Mouse (Mus musculus) kidney, embryonic 15.5 days (tissue): ENCODE measurements at regions not wholly inside any gene's neighbourhood (a gene's known extent, or its start where the extent isn't known, plus 50 kb on each side); places are given as distances from the start of the nearest gene placed in this dataset.

Source experiments
- ATAC-seq: fragments of 200-750 bp; cut with Nextera tagmentation; replicated peaks from 2 replicates; pipeline ENCODE4 v1.8.0; 2017; ENCODE audit warnings: moderate TSS enrichment; ENCODE audit not compliant: low FRiP score
- H3K27ac ChIP-seq: fragments of 300-500 bp; sonication (generic); 2 replicates; pipeline ENCODE4 v1.5.1; 2015; ENCODE audit warnings: mild to moderate bottlenecking, inconsistent platforms
- H3K27me3 ChIP-seq: fragments of 300-500 bp; sonication (generic); 2 replicates; pipeline ENCODE4 v1.6.1; 2015; ENCODE audit warnings: inconsistent platforms
- H3K36me3 ChIP-seq: fragments of 300-500 bp; sonication (generic); 2 replicates; pipeline ENCODE4 v1.6.1; 2015; ENCODE audit warnings: inconsistent platforms
- H3K4me1 ChIP-seq: fragments of 300-500 bp; sonication (generic); 2 replicates; pipeline ENCODE4 v1.6.1; 2015; ENCODE audit warnings: inconsistent platforms
- H3K4me2 ChIP-seq: fragments of 300-500 bp; sonication (generic); 2 replicates; pipeline ENCODE4 v1.6.1; 2015; ENCODE audit warnings: moderate library complexity, mild to moderate bottlenecking, inconsistent platforms
- H3K4me3 ChIP-seq: fragments of 300-500 bp; sonication (generic); replicated peaks from 2 replicates; pipeline ENCODE4 v1.5.1; 2015; ENCODE audit warnings: mild to moderate bottlenecking, inconsistent platforms
- H3K9ac ChIP-seq: fragments of 300-500 bp; sonication (generic); 2 replicates; pipeline ENCODE4 v1.6.1; 2015; ENCODE audit warnings: mild to moderate bottlenecking, inconsistent platforms
- H3K9me3 ChIP-seq: fragments of 300-500 bp; sonication (generic); replicated peaks from 2 replicates; pipeline ENCODE4 v1.6.1; 2016; ENCODE audit warnings: inconsistent platforms
- WGBS: fragments of 180-500 bp; shearing (Covaris S2); methylation state at CpG from one replicate; pipeline ENCODE4 v1.1.7; 2015; ENCODE audit warnings: mixed read lengths; 5-methylcytosine and 5-hydroxymethylcytosine counted together

DNA sequence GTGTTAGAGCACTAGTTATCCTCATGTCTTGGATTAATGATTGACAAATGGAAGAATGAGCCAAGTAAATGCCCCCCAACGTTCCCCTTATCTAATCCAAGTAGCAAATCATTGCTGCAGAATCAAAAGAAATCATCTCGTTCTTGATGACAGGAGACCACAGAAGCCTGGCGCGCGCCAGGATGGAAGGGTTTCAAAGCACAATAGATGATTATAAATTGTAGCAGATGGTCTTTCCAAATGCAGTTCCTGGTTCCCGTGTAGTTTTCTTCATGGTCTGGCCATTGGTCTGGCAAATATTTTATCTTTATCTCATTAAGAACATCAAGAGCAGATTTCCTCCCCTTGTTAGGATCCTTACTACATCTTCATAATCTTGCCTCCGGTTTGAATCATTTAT, 721.8 kb upstream of the Auts2 start:
- Histone ChIP-seq H3K27me3 (no peaks in the 10 kb centered on the region), H3K4me3 (no peak overlapping the region), H3K9ac (no peak overlapping the region), H3K4me1 (no peaks in the 10 kb centered on the region), H3K36me3 (no peaks in the 10 kb centered on the region), H3K4me2 (no peak overlapping the region), H3K27ac (no peak overlapping the region), H3K9me3 (no peaks in the 10 kb centered on the region)
- WGBS, result 73% methylated on average over 7 of the region's 7 CpGs
- no peak for ATAC-seq

DNA sequence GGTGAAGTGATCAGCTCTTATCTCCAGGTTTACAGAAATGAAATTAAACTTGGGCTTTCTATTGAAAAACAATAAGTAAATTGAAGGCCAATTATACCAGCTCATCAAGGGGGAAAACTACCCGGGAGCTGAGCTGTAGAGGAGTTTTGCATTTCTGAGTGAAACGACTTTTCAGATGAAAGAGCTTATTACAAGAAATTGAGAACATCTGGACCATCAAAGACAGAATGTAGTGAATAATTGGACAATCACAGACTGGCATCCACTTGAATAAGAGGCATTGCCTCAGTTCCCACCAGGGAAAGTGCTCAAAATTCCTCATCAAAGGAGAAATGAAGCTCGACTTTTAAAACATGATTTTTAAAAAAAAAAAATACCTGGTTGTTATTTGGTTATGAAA, 675.7 kb upstream of the Auts2 start:
- no peaks in the 10 kb centered on the region for H3K27me3 ChIP-seq
- no peak overlapping the region for H3K4me2 ChIP-seq
- H3K4me3 ChIP-seq, result no peak overlapping the region
- no peak overlapping the region for H3K9ac ChIP-seq
- no peaks in the 10 kb centered on the region for H3K9me3 ChIP-seq
- no peaks in the 10 kb centered on the region for H3K4me1 ChIP-seq
- 65% methylated on average over 3 of the region's 3 CpGs for WGBS
- no peaks in the 10 kb centered on the region for H3K36me3 ChIP-seq
- no peak for ATAC-seq
- no peak overlapping the region for H3K27ac ChIP-seq

DNA sequence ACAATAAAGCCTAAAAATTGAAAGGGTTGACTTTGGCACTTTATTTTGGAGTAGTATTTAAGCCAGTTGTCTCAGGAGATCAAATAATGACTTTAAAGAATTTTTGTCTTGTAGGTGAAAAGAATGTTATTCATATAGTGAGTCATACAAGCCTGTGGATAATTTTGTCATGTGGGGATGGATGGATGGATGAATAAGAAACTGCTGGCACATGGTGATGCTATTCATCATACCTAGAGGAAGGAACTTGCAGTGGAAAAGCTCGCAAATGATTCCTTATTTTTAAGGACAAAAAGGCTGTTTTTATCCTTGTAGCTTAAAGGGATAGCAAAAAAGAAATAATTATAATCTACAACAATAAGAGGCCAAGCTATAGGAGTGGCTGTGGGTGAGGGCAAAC, 655.4 kb upstream of the Auts2 start:
- Histone ChIP-seq H3K4me3 (no peak overlapping the region), H3K9ac (no peak overlapping the region), H3K9me3 (no peaks in the 10 kb centered on the region), H3K27ac (no peak overlapping the region), H3K4me2 (no peak overlapping the region), H3K36me3 (no peaks in the 10 kb centered on the region), H3K27me3 (no peaks in the 10 kb centered on the region), H3K4me1 (no peaks in the 10 kb centered on the region)
- no peak for ATAC-seq
- 76% methylated on average over 1 of the region's 1 CpGs for WGBS

DNA sequence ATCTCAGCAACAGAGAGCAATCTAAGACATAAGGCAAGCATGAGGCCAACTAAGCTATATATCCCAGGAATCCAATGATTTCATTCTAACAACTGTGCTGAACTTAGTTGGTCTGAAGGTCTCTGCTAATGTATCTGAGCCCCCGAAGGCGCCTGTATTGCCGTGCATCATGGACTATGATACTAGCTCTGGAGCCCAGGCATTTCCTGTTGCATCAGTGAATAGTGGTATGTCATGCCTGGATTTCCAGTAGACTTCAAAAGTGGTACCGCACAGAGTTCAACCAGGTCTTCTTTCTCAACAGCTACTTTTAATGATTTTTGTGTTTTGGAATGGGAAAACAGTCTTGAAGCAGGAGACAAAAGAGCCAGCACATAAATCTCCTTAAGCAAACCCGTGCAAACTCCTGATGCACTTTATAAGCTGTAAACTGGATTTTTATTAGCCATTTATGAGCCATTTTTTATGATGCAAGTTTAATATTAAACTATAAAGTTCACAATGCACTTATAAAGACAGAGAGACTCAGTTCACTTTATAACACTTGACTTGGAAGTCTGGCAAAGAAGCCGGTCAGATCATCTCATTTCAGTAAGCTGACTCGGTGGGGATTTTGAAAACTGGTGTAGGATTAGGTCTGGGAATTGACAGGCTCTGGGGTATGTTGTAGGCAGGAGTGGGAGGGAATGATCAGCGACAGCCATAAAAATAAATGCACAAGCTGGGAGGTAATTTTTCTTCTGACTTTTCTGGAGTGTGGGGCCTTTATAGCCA, 646.8 kb upstream of the Auts2 start:
- Histone ChIP-seq H3K27ac (no peak overlapping the region), H3K9ac (no peak overlapping the region), H3K27me3 (no peaks in the 10 kb centered on the region), H3K9me3 (no peaks in the 10 kb centered on the region), H3K4me1 (no peaks in the 10 kb centered on the region), H3K4me2 (no peak overlapping the region), H3K4me3 (no peak overlapping the region), H3K36me3 (no peaks in the 10 kb centered on the region)
- ATAC-seq, result no peak
- 55% methylated on average over 8 of the region's 8 CpGs for WGBS

DNA sequence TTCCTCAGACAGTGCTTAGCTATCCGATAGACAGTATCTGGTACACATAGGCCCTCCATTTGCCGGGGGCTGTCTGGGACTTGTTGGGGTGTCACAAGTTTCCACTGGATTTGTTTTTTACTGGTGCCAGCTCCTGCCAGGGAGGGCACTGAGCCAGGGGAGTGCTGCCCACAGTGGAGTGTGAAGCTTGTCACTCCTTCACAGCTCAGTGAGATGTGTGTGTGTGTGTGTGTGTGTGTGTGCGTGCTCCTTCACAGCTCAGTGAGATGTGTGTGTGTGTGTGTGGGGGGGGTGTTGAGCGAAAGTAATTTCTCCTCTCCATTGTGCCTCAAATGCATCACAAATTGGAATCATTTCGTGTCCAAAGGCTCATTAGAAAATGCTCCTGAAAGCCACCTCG, 632.5 kb upstream of the Auts2 start:
- Histone ChIP-seq H3K4me3 (no peak overlapping the region), H3K4me2 (no peak overlapping the region), H3K27me3 (no peaks in the 10 kb centered on the region), H3K9me3 (no peaks in the 10 kb centered on the region), H3K4me1 (peaks cover 10% of the 10 kb centered on the region), H3K36me3 (no peaks in the 10 kb centered on the region), H3K9ac (no peak overlapping the region), H3K27ac (no peak overlapping the region)
- 88% methylated on average over 6 of the region's 6 CpGs for WGBS
- ATAC-seq, result no peak

DNA sequence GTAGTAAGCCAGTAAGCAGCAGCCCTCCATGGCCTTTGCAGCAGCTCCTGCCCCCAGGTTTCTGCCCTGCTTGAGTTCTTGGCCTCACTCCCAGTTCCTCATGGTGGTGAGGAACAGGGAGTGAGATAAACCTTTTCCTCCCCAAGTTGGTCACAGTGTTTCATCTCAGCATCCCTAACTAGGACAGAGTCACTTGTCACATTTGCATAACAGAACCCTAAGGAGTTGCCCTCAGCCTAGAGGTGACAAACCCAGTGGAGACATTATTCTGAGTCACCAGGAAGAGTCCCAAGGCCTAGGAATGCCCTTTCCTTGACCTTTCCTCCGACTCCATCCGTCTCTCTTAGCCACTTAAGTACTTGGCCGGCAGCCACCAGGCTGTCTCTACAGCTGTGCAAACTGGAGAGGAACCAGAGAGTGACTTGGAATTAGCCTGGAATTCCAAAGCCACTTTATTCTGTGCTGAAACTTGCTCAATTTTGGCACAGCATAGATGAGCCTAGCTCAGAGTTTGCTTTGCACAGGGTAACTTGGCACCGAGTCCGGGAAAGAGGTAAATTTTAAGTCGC, 630.1 kb upstream of the Auts2 start:
- Histone ChIP-seq H3K27me3 (no peaks in the 10 kb centered on the region), H3K9me3 (no peaks in the 10 kb centered on the region), H3K36me3 (no peaks in the 10 kb centered on the region), H3K9ac (no peak overlapping the region), H3K4me2 (no peak overlapping the region), H3K4me3 (no peak overlapping the region), H3K4me1 (peaks cover 10% of the 10 kb centered on the region), H3K27ac (no peak overlapping the region)
- WGBS, result 35% methylated on average over 6 of the region's 6 CpGs
- ATAC-seq, result peak; percentile 73

DNA sequence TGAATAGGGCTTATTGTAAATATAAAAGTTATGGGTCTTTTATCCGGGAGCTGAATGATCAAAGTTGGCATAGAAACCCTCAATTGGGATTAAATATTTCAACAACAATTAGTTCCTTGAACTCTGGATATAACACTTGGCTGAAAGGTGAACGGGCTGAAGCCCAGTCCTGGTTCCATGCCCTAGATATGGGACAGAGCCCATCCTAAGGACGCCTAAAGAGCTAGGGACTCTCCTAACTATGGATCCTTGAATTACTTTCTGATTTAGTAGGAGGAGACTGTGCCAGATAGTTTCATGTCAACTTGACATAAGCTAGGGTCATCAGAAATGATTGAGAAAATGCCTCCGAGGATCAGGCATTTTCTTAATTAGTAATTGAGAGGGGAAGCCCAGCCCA, 629.5 kb upstream of the Auts2 start:
- no peaks in the 10 kb centered on the region for H3K36me3 ChIP-seq
- no peak overlapping the region for H3K9ac ChIP-seq
- peaks cover 10% of the 10 kb centered on the region for H3K4me1 ChIP-seq
- no peak for ATAC-seq
- H3K4me2 ChIP-seq, result no peak overlapping the region
- H3K27ac ChIP-seq, result no peak overlapping the region
- H3K9me3 ChIP-seq, result no peaks in the 10 kb centered on the region
- no peaks in the 10 kb centered on the region for H3K27me3 ChIP-seq
- no peak overlapping the region for H3K4me3 ChIP-seq
- 85% methylated on average over 4 of the region's 4 CpGs for WGBS

DNA sequence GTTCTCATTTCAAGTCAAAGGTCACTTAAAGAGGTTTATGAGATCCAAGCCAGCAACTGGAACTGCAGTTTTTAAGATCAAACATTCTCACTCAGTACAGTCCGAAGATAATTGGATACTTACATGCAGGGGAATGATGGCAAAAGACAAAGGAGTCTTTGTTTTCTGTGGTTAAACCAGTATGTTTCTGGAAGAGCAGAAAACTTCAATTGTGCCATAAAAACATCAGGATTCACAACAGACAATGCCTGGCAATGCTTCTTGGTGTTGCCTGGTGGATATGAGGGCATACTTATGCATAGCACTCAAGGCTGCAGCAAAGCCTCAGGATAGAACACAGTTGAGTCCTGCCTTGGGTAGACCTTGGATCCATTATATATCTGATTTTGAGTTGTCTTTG, 628.1 kb upstream of the Auts2 start:
- ATAC-seq, result no peak
- Histone ChIP-seq H3K27me3 (no peaks in the 10 kb centered on the region), H3K4me1 (peaks cover 20% of the 10 kb centered on the region), H3K4me3 (no peak overlapping the region), H3K36me3 (no peaks in the 10 kb centered on the region), H3K4me2 (no peak overlapping the region), H3K27ac (no peak overlapping the region), H3K9me3 (no peaks in the 10 kb centered on the region), H3K9ac (no peak overlapping the region)
- 65% methylated on average over 1 of the region's 1 CpGs for WGBS

DNA sequence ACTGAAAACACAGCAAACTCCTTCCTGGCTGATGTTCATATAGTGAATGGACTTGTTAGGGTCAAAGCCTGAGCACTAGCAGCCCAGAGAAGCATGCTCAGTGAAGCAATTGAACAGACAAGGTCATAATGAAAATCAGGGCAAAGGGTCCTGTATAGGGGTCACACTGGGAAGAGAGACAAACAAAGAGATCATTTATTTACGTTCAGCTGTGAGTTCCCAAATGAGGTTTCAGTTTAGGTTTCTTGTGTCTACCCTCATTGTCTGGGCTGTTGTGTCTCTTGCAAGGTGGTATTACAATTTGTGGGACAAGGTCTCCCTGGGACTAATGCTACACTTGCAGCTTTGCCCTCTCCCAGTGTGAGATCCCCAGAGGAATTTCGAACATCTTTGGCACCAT, 624.4 kb upstream of the Auts2 start:
- H3K27ac ChIP-seq, result no peak overlapping the region
- 57% methylated on average over 2 of the region's 2 CpGs for WGBS
- no peak overlapping the region for H3K4me2 ChIP-seq
- no peaks in the 10 kb centered on the region for H3K36me3 ChIP-seq
- no peaks in the 10 kb centered on the region for H3K9me3 ChIP-seq
- H3K4me1 ChIP-seq, result peaks cover 10% of the 10 kb centered on the region; the same call in 1 of the 2 replicates
- H3K9ac ChIP-seq, result no peak overlapping the region
- H3K4me3 ChIP-seq, result no peak overlapping the region
- no peak for ATAC-seq
- H3K27me3 ChIP-seq, result no peaks in the 10 kb centered on the region

DNA sequence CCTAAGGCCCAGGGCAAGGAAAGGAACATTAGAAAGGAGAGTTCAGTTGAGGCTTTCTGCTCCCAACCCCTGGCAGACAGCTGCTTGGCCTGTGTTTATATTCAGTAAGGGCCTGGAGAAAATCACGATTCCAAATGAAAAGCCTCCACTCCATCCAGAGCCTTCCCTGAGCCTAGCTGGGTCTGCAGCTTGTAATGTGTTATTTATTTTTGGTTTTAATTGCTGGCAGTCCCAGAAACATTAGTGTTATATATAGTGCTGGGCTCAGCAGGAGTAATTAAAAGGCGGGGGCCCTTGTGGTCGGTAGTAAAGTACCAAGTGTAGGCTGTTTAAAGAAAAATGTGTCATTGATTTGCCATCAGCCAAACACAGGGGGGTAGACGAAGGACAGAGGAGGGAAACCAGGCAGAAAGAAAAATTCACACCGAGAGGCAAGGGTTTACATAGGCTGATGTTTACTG, 623.9 kb upstream of the Auts2 start:
- WGBS, result 25% methylated on average over 5 of the region's 5 CpGs
- Histone ChIP-seq H3K4me2 (no peak overlapping the region), H3K4me3 (no peak overlapping the region), H3K27ac (no peak overlapping the region), H3K36me3 (no peaks in the 10 kb centered on the region), H3K9me3 (no peaks in the 10 kb centered on the region), H3K4me1 (peaks cover 10% of the 10 kb centered on the region; the same call in 1 of the 2 replicates), H3K9ac (no peak overlapping the region), H3K27me3 (no peaks in the 10 kb centered on the region)
- no peak for ATAC-seq

DNA sequence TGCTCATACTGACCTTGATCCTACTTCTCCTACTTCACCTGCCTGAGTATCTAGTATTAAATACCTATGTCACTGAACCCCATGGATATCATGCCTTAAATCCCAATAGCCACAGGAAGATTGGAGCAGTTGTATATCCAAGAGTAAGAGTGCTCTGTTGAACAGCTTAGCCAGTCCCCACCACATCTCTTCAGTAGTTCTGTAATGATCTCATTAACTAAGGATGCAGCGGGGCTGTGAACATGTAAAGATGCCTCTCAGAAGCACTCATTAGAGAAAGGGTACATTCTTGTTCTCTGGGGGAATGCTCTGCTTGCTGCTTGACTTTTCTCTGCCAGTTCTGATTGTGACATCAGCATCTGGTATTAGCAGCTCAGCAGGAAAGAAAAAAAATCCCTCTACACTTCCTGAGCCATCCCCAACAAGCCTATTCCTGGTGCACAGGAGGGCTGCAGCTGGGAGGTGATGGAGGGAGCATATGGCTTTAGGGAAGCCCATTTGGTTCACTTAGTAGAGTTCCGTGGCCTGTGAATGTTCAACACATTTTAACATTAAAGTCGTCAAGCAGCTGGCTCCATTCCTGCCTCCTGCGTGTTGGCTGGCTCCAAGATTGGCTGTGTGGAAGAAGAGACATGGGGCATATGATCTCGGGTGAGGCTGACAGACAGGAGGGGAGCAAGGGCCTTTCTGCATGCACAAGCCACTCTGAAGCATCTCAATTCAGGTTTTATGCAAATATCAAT, 613.1 kb upstream of the Auts2 start:
- no peak for ATAC-seq
- WGBS, result 37% methylated on average over 5 of the region's 5 CpGs
- Histone ChIP-seq H3K9ac (no peak overlapping the region), H3K9me3 (no peaks in the 10 kb centered on the region), H3K27me3 (no peaks in the 10 kb centered on the region), H3K4me2 (no peak overlapping the region), H3K27ac (no peak overlapping the region), H3K36me3 (no peaks in the 10 kb centered on the region), H3K4me1 (no peaks in the 10 kb centered on the region), H3K4me3 (no peak overlapping the region)

DNA sequence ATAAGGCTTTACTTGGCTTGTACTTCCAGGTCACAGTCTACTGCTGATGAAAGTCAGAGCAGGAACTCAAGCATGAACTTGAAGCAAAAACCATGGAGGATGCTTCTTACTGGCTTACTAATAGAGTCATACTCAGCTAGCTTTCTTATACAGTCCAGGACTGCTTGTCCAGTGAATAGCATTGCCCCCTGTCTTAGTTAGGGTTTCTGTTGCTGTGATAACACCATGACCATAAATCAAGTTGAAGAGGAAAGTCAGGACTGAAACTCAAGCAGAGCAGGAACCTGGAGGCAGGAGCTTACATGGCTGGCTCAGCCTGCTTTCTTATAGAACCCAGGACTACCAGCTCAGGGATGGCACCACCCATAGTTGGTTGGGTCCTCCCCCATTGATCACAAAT, 602.9 kb upstream of the Auts2 start:
- Histone ChIP-seq H3K4me1 (0 out of 2 replicates have a peak, but pooled peaks cover 4% of the 10 kb centered on the region), H3K9me3 (no peaks in the 10 kb centered on the region), H3K9ac (no peak overlapping the region), H3K36me3 (no peaks in the 10 kb centered on the region), H3K27me3 (no peaks in the 10 kb centered on the region), H3K4me2 (no peak overlapping the region), H3K4me3 (no peak overlapping the region), H3K27ac (no peak overlapping the region)
- ATAC-seq, result peak; percentile 60
